Mouse (Mus musculus) ES-E14 (cell line): ENCODE results near the gene Nme4.

ENCODE experiments used
- CHD2 ChIP-seq: IDR thresholded peaks from 2 replicates; pipeline ENCODE4 v1.6.1; 2014; ENCODE audit warnings: mild to moderate bottlenecking, low read depth, low read length, inconsistent platforms
- ZC3H11A ChIP-seq: IDR thresholded peaks from 2 replicates; pipeline ENCODE4 v1.6.1; 2012; ENCODE audit warnings: low read depth, mild to moderate bottlenecking, inconsistent platforms, low read length, borderline replicate concordance

- TF ChIP-seq CHD2 (no peak), ZC3H11A (no peak)
Measured at GRCm38 (mm10) chr17:26125226-26125625, 29.8 kb upstream of the Nme4 start.
